Mouse (Mus musculus): ENCODE data around the gene Gm45808. TPM values are rescaled to one million over a fixed set of nuclear protein-coding genes. Genes with fewer than 3 reads are reported as not detected.
"Not testable (repeated sequence)": the region's sequence is repeated elsewhere in the genome, so short reads cannot be mapped to it uniquely, and the experiment has no call there.

Gene Gm45808
- polyA plus RNA-seq, 1 experiment from 2014 or later = not detected

GRCm38 (mm10) chr7:45523678-45524170 lies 37.1 kb upstream of the Gm45808 start:
- 77% methylated on average over 12 of the region's 13 CpGs for WGBS
- peak overlapping the region; percentile 31 for H3K4me2 ChIP-seq (ENCODE audit: low read depth, low read length)

GRCm38 (mm10) chr7:45522957-45523676 lies 36.5 kb upstream of the Gm45808 start:
- Histone ChIP-seq H3K9ac (ENCODE audit: low read length) (peak overlapping the region; percentile 37), H3K4me3 (replicated peaks; ENCODE audit: low read length) (peak overlapping the region; percentile 25), H3K4me1 (ENCODE audit: control insufficient read depth, insufficient read depth, low read length) (peaks cover 36% of the 10 kb centered on the region), H3K27ac (ENCODE audit: low read length) (no peak overlapping the region), H3K27me3 (ENCODE audit: control insufficient read depth, insufficient read depth, low read length) (no peaks in the 10 kb centered on the region), H3K9me3 (replicated peaks; ENCODE audit: control insufficient read depth, low read length) (no peaks in the 10 kb centered on the region), H3K4me2 (ENCODE audit: low read depth, low read length) (peak overlapping the region; percentile 31), H3K36me3 (ENCODE audit: control insufficient read depth, insufficient read depth, low read length) (0 out of 2 replicates have a peak, but pooled peaks cover 11% of the 10 kb centered on the region)
- 61% methylated on average over 18 of the region's 18 CpGs for WGBS
- ATAC-seq (ENCODE audit: insufficient read depth, low FRiP score) = no peak

More at GRCm38 (mm10) chr7:45523678-45524170, 37.1 kb upstream of the Gm45808 start:
- H3K4me3 ChIP-seq (replicated peaks; ENCODE audit: low read length) = peak overlapping the region; percentile 25
- ATAC-seq (ENCODE audit: insufficient read depth, low FRiP score) = no peak
- peak overlapping the region; percentile 31 for H3K9ac ChIP-seq (ENCODE audit: low read length)
- no peaks in the 10 kb centered on the region for H3K9me3 ChIP-seq (replicated peaks; ENCODE audit: control insufficient read depth, low read length)
- peaks cover 36% of the 10 kb centered on the region for H3K4me1 ChIP-seq (ENCODE audit: control insufficient read depth, insufficient read depth, low read length)
- H3K36me3 ChIP-seq (ENCODE audit: control insufficient read depth, insufficient read depth, low read length) = 0 out of 2 replicates have a peak, but pooled peaks cover 11% of the 10 kb centered on the region
- no peak overlapping the region; the same call in 1 of the 2 replicates for H3K27ac ChIP-seq (ENCODE audit: low read length)
- H3K27me3 ChIP-seq (ENCODE audit: control insufficient read depth, insufficient read depth, low read length) = no peaks in the 10 kb centered on the region

GRCm38 (mm10) chr7:45522194-45522752 lies 35.7 kb upstream of the Gm45808 start:
- Histone ChIP-seq H3K27ac (ENCODE audit: low read length) (peak overlapping the region; percentile 94; the same call in 1 of the 2 replicates), H3K9ac (ENCODE audit: low read length) (peak overlapping the region; percentile 80; the same call in 1 of the 2 replicates), H3K36me3 (ENCODE audit: control insufficient read depth, insufficient read depth, low read length) (0 out of 2 replicates have a peak, but pooled peaks cover 11% of the 10 kb centered on the region), H3K27me3 (ENCODE audit: control insufficient read depth, insufficient read depth, low read length) (no peaks in the 10 kb centered on the region), H3K4me2 (ENCODE audit: low read depth, low read length) (peak overlapping the region; percentile 59), H3K4me3 (replicated peaks; ENCODE audit: low read length) (peak overlapping the region; percentile 67), H3K9me3 (replicated peaks; ENCODE audit: control insufficient read depth, low read length) (no peaks in the 10 kb centered on the region), H3K4me1 (ENCODE audit: control insufficient read depth, insufficient read depth, low read length) (peaks cover 36% of the 10 kb centered on the region)
- 53% methylated on average over 16 of the region's 16 CpGs for WGBS
- no peak for ATAC-seq (ENCODE audit: insufficient read depth, low FRiP score)

- peak; percentile 57; the same call in 1 of the 2 replicates for ATAC-seq (ENCODE audit: insufficient read depth, low FRiP score)
- Histone ChIP-seq H3K27ac (ENCODE audit: low read length) (peak overlapping the region; percentile 94), H3K36me3 (ENCODE audit: control insufficient read depth, insufficient read depth, low read length) (0 out of 2 replicates have a peak, but pooled peaks cover 11% of the 10 kb centered on the region), H3K9me3 (replicated peaks; ENCODE audit: control insufficient read depth, low read length) (no peaks in the 10 kb centered on the region), H3K4me1 (ENCODE audit: control insufficient read depth, insufficient read depth, low read length) (peaks cover 36% of the 10 kb centered on the region), H3K4me3 (replicated peaks; ENCODE audit: low read length) (peak overlapping the region; percentile 67), H3K27me3 (ENCODE audit: control insufficient read depth, insufficient read depth, low read length) (no peaks in the 10 kb centered on the region), H3K9ac (ENCODE audit: low read length) (peak overlapping the region; percentile 80), H3K4me2 (ENCODE audit: low read depth, low read length) (peak overlapping the region; percentile 59)
- under 1% methylated on average over 28 of the region's 28 CpGs for WGBS
Measured at GRCm38 (mm10) chr7:45521728-45522184, 35.1 kb upstream of the Gm45808 start.

- Histone ChIP-seq H3K4me3 (replicated peaks; ENCODE audit: low read length) (no peak overlapping the region), H3K9ac (ENCODE audit: low read length) (no peak overlapping the region), H3K4me2 (ENCODE audit: low read depth, low read length) (no peak overlapping the region), H3K36me3 (ENCODE audit: control insufficient read depth, insufficient read depth, low read length) (0 out of 2 replicates have a peak, but pooled peaks cover 11% of the 10 kb centered on the region), H3K27ac (ENCODE audit: low read length) (no peak overlapping the region), H3K27me3 (ENCODE audit: control insufficient read depth, insufficient read depth, low read length) (no peaks in the 10 kb centered on the region), H3K9me3 (replicated peaks; ENCODE audit: control insufficient read depth, low read length) (no peaks in the 10 kb centered on the region), H3K4me1 (ENCODE audit: control insufficient read depth, insufficient read depth, low read length) (peaks cover 33% of the 10 kb centered on the region)
- ATAC-seq (ENCODE audit: insufficient read depth, low FRiP score) = no peak
- WGBS = 93% methylated on average over 7 of the region's 7 CpGs
Measured at GRCm38 (mm10) chr7:45520605-45521004, 34.0 kb upstream of the Gm45808 start.

- 67% methylated on average over 8 of the region's 8 CpGs for WGBS
- Histone ChIP-seq H3K36me3 (ENCODE audit: control insufficient read depth, insufficient read depth, low read length) (0 out of 2 replicates have a peak, but pooled peaks cover 11% of the 10 kb centered on the region), H3K4me2 (ENCODE audit: low read depth, low read length) (no peak overlapping the region), H3K9ac (ENCODE audit: low read length) (no peak overlapping the region), H3K4me3 (replicated peaks; ENCODE audit: low read length) (no peak overlapping the region), H3K4me1 (ENCODE audit: control insufficient read depth, insufficient read depth, low read length) (peaks cover 22% of the 10 kb centered on the region), H3K27ac (ENCODE audit: low read length) (no peak overlapping the region), H3K27me3 (ENCODE audit: control insufficient read depth, insufficient read depth, low read length) (no peaks in the 10 kb centered on the region), H3K9me3 (replicated peaks; ENCODE audit: control insufficient read depth, low read length) (no peaks in the 10 kb centered on the region)
- ATAC-seq (ENCODE audit: insufficient read depth, low FRiP score) = no peak
Measured at GRCm38 (mm10) chr7:45519345-45520120, 32.9 kb upstream of the Gm45808 start.

- Histone ChIP-seq H3K4me2 (ENCODE audit: low read depth, low read length) (no peak overlapping the region), H3K27ac (ENCODE audit: low read length) (no peak overlapping the region), H3K27me3 (ENCODE audit: control insufficient read depth, insufficient read depth, low read length) (no peaks in the 10 kb centered on the region), H3K4me1 (ENCODE audit: control insufficient read depth, insufficient read depth, low read length) (peaks cover 17% of the 10 kb centered on the region), H3K4me3 (replicated peaks; ENCODE audit: low read length) (no peak overlapping the region), H3K9ac (ENCODE audit: low read length) (no peak overlapping the region), H3K36me3 (ENCODE audit: control insufficient read depth, insufficient read depth, low read length) (0 out of 2 replicates have a peak, but pooled peaks cover 9% of the 10 kb centered on the region), H3K9me3 (replicated peaks; ENCODE audit: control insufficient read depth, low read length) (no peaks in the 10 kb centered on the region)
- no peak for ATAC-seq (ENCODE audit: insufficient read depth, low FRiP score)
- 92% methylated on average over 16 of the region's 16 CpGs for WGBS
Measured at GRCm38 (mm10) chr7:45518618-45519017, 32.0 kb upstream of the Gm45808 start.

GRCm38 (mm10) chr7:45516846-45517245 lies 30.2 kb upstream of the Gm45808 start:
- H3K4me3 ChIP-seq (replicated peaks; ENCODE audit: low read length); H3K9me3 ChIP-seq (replicated peaks; ENCODE audit: control insufficient read depth, low read length); H3K4me2 ChIP-seq (ENCODE audit: low read depth, low read length); H3K27ac ChIP-seq (ENCODE audit: low read length); ATAC-seq (ENCODE audit: insufficient read depth, low FRiP score); H3K4me1 ChIP-seq (ENCODE audit: control insufficient read depth, insufficient read depth, low read length); H3K27me3 ChIP-seq (ENCODE audit: control insufficient read depth, insufficient read depth, low read length); H3K36me3 ChIP-seq (ENCODE audit: control insufficient read depth, insufficient read depth, low read length); H3K9ac ChIP-seq (ENCODE audit: low read length): not testable (repeated sequence)
- WGBS = 69% methylated on average over 5 of the region's 5 CpGs

All from stomach, embryonic 16.5 days (tissue).